Mouse (Mus musculus): ENCODE measurements at regions not wholly inside any gene's neighbourhood (a gene's known extent, or its start where the extent isn't known, plus 50 kb on each side); places are given as distances from the start of the nearest gene placed in this dataset.

- no peak for DNase-seq (ENCODE audit: low spot score in 2 of 2)
These were observed 354.6 kb downstream of the Osr1 start for GRCm38 (mm10) chr12:9924561-9924960.

- no peak for DNase-seq (ENCODE audit: low spot score in 2 of 2)
These were observed 364.2 kb downstream of the Osr1 start for GRCm38 (mm10) chr12:9934158-9934557.

- DNase-seq (ENCODE audit: low spot score in 2 of 2): no peak
These were observed 371.4 kb downstream of the Osr1 start for GRCm38 (mm10) chr12:9941357-9941756.

- DNase-seq (ENCODE audit: low spot score in 2 of 2): no peak
These were observed 371.9 kb downstream of the Osr1 start for GRCm38 (mm10) chr12:9941823-9942222.

- DNase-seq (ENCODE audit: low spot score in 2 of 2): no peak
These were observed 378.9 kb downstream of the Osr1 start for GRCm38 (mm10) chr12:9948784-9949183.

- no peak for DNase-seq (ENCODE audit: low spot score in 2 of 2)
These were observed 382.5 kb downstream of the Osr1 start for GRCm38 (mm10) chr12:9952372-9952771.

- peak in 1 of 2 experiments; percentile 28 for DNase-seq (ENCODE audit: low spot score in 2 of 2)
These were observed 384.4 kb downstream of the Osr1 start for GRCm38 (mm10) chr12:9954178-9954888.

- DNase-seq (ENCODE audit: low spot score in 2 of 2): no peak
These were observed 399.5 kb downstream of the Osr1 start for GRCm38 (mm10) chr12:9969390-9969789.

- DNase-seq (ENCODE audit: low spot score in 2 of 2): no peak
These were observed 399.0 kb upstream of the Nt5c1b start for GRCm38 (mm10) chr12:9970771-9971170.

GRCm38 (mm10) chr12:9978494-9979112 is 391.2 kb upstream of the Nt5c1b start:
- no peak for DNase-seq (ENCODE audit: low spot score in 2 of 2)

- no peak for DNase-seq (ENCODE audit: low spot score in 2 of 2)
These were observed 390.7 kb upstream of the Nt5c1b start for GRCm38 (mm10) chr12:9979113-9979507.

- DNase-seq (ENCODE audit: low spot score in 2 of 2): no peak
These were observed 378.5 kb upstream of the Nt5c1b start for GRCm38 (mm10) chr12:9991305-9991704.

- DNase-seq (ENCODE audit: low spot score in 2 of 2): no peak
These were observed 374.1 kb upstream of the Nt5c1b start for GRCm38 (mm10) chr12:9995670-9996069.

GRCm38 (mm10) chr12:9996455-9997189 is 373.2 kb upstream of the Nt5c1b start:
- DNase-seq (ENCODE audit: low spot score in 2 of 2): no peak

GRCm38 (mm10) chr12:9997190-9997561 is 372.6 kb upstream of the Nt5c1b start:
- no peak for DNase-seq (ENCODE audit: low spot score in 2 of 2)

- no peak for DNase-seq (ENCODE audit: low spot score in 2 of 2)
These were observed 372.2 kb upstream of the Nt5c1b start for GRCm38 (mm10) chr12:9997571-9997970.

- DNase-seq (ENCODE audit: low spot score in 2 of 2): no peak
These were observed 369.8 kb upstream of the Nt5c1b start for GRCm38 (mm10) chr12:9999933-10000332.

GRCm38 (mm10) chr12:10008473-10008872 is 361.3 kb upstream of the Nt5c1b start:
- DNase-seq (ENCODE audit: low spot score in 2 of 2): no peak

GRCm38 (mm10) chr12:10016710-10017581 is 352.8 kb upstream of the Nt5c1b start:
- DNase-seq (ENCODE audit: low spot score in 2 of 2): no peak

- DNase-seq (ENCODE audit: low spot score in 2 of 2): no peak
These were observed 334.3 kb upstream of the Nt5c1b start for GRCm38 (mm10) chr12:10035479-10035878.

- no peak for DNase-seq (ENCODE audit: low spot score in 2 of 2)
These were observed 307.7 kb upstream of the Nt5c1b start for GRCm38 (mm10) chr12:10062006-10062514.

GRCm38 (mm10) chr12:10078341-10078740 is 291.4 kb upstream of the Nt5c1b start:
- DNase-seq (ENCODE audit: low spot score in 2 of 2): no peak

Measured in urinary bladder, adult 18-20 months (tissue).